Mouse (Mus musculus): ENCODE measurements around the gene Rnf141.

The Rnf141 gene

DNA sequence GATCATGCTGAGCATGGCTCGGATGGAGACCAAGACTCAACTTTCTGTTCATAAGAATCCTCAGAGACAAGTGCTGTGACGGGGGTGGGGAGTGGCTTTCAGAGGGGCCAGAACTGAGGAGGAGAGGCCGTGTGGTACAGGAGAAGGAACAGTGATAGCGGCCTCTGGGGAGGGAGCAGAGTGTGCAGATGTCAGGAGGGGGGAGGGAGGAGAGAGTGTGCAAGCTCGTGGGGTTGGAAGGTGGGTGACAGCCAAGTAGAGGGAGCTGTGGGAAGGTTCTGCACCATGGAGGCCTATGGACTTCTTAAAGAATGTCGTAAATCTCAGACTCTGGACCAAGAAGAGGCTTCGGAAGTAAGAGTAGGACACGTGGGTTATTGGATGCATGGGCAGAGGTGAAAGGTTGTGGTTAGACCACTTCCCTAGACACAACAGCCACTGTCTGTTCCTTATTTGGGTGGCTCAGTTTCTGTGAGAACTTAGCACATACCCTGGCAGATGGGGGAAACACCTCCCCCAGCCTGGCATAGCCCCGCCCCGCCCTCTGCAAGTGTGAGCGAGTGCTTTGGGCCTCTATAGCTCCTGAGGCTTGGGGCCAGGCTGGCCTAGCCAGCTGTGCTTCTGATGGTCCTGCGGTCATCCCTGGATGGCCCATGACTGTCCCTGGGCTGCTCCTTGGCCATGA is 47.7 kb downstream of the Rnf141 start:
- no peak for DNase-seq (ENCODE audit: low read depth, low spot score)

DNA sequence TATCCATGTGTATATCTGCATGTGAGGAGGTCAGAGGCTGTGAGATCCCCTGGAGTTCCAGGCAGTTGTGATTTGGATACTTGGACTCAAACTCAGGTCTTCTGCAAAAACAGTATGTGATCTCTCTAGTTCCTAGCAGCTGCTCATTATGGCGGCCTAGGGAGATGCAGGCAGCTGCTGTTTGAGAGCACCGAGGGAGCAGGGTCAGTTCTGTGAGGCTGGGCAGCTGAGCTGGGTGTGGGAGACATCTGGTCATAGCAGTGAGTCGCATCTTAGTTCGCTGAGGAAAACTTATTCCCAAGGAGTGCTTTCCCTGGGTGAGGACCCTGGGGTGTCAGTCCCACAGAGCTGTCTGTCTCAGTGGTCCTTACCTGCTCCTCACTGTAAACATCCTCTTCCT is 49.5 kb downstream of the Rnf141 start:
- DNase-seq (ENCODE audit: low read depth, low spot score), result no peak

DNA sequence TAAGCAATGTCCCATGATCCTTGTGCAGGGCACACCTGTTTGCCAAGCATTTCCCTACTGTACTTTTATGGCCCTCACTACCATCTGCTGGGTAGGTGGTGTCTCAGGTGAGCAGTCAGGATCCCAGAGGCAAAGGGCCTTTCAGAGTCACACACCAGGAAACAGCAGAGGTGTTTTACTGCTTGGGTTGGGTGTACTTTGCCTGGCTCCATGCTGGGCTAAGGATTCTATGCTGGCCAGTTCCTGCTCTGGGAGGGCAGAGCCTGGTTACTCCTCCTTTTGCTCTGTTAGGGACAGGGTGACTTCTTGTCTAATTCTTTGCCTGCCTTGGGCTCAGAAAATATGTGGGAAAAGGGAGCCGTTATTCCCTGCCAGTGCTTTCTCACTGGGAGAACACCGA is 51.4 kb downstream of the Rnf141 start:
- no peak for DNase-seq (ENCODE audit: low read depth, low spot score)

DNA sequence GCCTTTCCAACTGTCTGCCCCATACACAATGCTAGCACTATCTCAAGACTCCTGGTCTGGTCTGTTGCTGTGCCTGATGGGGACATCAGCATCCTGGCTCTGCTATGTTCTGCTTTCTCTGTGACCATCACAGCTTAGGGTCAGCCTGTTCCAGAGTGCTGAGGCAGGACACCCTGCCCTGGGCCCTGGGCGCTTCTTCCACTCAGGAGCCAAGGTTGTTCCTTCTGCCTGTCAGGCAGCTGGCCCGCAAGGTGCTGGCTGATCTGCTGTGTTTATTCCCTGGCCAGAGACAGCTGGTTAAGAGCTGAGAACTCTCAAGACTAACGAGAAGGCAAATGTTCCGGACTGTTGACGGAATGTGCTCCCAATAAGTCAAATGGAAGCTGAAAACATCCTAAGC is 52.1 kb downstream of the Rnf141 start:
- no peak for DNase-seq (ENCODE audit: low read depth, low spot score)

DNA sequence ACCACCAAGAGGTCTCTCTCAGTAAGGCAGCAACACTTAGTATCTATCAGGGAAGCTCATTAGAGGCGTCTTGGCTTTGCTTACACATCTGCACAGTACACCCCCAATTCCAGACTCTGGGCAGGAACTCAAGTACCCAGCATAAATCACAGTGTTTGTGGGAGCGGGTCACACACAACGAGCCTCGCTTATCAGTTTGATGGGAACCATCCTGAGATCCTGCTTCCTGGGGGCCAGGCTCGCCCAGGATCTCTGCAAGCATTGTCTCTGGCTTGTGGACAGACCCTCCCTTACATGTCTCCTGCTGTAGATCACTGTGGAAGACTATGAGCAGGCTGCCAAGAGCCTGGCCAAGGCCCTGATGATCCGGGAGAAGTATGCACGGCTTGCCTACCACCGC is 53.4 kb downstream of the Rnf141 start:
- DNase-seq (ENCODE audit: low read depth, low spot score), result no peak

DNA sequence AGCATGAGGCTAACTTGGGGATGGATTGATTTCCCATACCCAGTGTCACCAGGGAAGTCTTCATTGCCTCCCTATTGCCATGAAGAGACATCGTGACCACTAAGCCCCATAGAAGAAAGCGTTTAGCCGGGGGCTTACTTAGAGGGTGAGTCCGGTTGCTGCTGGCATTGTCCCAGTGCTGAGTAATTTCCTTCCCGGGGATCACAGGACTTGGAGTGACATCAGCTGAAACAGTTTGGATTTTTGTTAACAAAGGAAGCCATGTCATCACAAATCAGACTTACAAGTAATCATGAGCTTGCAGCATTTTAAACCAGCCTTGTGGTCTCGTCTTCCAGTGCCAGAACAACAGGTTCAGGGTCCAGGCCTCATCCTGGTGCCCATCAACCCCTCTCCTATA is 56.9 kb downstream of the Rnf141 start:
- DNase-seq (ENCODE audit: low read depth, low spot score), result no peak

DNA sequence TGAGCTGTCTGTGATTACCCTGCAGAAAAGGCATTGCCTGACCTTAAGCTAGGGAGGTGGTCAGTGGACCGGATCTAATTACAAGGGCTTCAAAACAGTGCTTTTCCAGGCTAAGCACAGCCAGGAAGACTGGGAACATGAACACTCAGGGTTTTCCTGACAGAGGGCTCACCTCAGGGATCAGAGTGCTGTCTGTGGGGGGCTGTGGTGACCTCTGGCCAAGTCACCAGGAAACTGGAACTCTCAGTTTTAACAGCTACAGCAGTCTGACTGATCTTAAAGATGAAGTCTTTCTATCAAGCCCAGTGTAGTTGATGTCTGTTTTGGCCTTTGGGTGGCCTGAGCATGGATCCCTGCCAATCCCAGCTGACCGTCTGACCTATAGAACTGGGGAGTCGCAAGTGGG is 58.5 kb downstream of the Rnf141 start:
- DNase-seq (ENCODE audit: low read depth, low spot score), result no peak

DNA sequence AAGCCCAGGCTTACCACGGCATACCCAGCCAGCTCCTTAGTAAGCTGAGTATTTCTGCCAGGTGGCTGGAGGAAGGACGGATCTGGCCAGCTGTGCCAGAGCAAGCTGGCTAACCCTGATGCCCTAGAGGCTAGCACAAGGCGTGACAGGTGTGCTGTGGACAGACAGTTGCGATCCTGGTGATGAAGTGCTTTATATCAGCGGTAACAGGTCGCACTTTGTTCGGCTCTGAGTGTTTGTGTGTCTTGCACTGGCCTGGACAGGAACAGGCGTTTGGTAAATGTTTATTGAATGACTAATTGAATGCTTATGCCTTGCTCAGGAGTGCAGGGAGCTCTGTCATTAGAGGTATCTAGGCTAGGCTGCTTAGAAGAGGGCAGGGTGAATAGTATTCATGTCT is 59.3 kb downstream of the Rnf141 start:
- no peak for DNase-seq (ENCODE audit: low read depth, low spot score)

DNA sequence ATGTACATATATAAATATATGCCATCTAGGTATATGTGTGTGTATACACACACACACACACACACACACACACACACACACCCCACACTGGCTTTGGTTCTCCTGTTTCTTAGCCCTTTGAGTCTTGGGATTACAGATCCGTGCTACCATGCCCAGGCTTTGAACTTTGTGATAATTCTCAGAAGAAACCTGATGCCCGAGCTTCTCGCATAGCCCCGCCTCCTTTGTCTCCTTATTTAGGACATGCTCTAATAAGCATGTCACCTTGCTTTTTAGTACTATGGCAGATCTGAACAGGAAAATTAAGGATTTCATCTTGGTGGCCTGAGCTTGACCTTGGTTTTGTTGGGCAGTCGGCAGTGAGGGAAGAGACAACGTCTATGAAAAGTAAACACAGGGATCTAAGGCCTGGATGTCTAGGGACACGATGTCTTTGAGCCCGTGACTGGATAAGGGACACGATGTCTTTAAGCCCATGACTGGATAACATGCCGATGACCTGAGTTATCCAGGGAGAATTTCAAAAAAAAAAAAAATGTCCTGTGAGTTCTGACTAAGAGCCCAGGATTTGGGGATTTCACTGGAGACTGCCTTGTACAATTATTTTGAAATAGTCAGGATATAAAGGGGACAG is 61.3 kb downstream of the Rnf141 start:
- DNase-seq (ENCODE audit: low read depth, low spot score), result no peak

DNA sequence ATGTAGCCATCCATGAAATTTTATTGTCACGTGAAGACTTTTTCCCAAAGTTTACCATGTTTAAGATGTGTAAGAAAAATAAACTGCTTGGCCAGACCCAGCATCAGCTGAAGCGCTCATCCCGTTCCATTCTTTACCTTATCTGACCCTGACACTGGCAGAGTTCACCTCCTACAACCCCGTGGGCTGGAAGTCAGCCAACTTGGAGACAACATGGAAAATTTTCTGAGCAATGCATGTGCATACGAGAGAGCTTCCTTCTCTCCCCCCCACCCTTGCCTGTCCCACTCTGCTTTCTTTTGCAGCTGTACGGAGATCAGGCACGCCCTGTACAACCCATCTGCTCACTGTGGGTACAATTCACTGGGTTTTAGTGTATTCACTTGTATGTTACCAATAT is 62.1 kb downstream of the Rnf141 start:
- DNase-seq (ENCODE audit: low read depth, low spot score), result no peak

DNA sequence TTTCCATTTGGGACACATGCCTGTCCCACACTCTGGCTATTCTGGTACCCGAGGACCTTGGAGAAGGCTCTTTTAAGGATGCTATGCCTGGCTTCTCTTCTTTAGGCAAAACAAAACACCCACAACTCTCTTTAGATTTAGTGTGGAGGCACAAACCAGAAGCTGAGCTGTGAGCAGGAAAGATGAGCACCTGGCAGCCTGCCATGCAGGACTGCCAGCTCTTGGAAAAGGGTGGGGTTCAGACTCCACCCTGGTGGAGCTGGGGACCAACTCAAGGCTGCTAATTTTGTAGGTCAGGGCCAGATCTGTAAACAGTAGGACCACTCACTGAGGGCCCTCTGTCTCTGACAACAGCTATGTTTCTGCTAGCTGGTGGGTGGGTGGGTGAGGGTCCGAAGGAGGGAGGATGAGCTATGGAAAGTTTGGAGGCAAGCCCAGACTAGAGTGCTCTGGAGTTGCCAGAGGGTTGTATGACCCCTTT is 63.0 kb downstream of the Rnf141 start:
- DNase-seq (ENCODE audit: low read depth, low spot score), result no peak

DNA sequence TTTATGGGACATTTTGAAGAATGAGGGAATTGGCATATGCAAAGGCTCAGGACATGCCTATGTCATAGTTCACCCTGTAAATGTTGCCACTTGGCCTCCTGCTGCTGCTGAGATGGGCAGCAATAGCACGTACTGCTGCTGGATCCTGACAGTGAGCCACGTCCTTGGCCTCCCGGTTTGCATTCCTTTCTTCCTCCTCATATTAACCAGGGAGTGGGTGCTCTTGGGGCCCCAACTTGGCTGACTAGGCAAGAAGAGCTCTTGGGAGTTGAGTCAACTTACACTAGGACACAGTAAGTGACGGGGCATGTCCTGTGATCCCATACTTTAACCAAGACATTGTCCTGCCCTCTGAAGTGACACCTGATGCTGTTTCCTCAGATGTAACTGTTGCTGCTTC is 63.7 kb downstream of the Rnf141 start:
- no peak for DNase-seq (ENCODE audit: low read depth, low spot score)

DNA sequence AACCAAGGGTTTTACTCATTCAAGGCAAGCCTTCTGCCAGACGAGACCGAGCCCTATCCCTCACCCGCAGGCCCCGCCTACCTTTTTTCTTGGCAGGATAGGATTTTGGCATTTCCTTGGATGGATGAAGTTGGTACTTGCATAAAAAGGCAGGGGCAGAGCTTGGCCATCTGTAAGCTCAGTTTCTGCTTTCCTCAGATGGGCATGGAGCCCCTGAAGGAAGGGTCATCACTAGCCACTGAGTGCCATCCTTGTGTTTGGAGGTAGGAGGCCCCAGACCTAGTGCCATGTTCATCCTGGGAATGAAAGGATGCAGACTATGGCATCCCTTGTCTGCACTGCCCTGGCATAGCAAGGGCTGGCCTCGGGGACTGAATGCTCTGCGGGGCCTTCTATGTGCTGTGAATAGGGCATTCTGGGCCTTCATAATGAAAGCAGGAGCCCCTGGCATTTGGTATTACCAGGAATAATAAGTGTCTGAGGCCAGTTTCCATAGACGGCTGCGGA is 64.6 kb downstream of the Rnf141 start:
- no peak for DNase-seq (ENCODE audit: low read depth, low spot score)

DNA sequence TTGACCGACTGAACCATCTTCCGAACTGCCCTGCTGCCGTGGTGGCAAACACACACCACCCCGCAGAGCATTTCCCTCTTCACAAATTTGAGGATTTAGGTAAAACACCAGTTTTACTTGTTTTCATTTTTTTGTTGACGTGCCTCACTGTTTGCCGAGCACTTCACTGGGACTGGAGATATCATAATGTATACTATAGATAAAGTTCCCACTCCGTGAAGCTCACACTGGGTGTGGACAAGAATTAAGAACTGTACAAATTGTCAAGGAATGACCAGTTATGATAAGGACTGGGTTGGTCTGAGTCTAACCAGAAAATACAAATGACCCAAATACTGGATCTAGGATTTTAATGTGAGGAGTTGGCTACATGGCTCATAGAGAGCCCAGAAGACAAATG is 65.3 kb downstream of the Rnf141 start:
- DNase-seq (ENCODE audit: low read depth, low spot score), result no peak

DNA sequence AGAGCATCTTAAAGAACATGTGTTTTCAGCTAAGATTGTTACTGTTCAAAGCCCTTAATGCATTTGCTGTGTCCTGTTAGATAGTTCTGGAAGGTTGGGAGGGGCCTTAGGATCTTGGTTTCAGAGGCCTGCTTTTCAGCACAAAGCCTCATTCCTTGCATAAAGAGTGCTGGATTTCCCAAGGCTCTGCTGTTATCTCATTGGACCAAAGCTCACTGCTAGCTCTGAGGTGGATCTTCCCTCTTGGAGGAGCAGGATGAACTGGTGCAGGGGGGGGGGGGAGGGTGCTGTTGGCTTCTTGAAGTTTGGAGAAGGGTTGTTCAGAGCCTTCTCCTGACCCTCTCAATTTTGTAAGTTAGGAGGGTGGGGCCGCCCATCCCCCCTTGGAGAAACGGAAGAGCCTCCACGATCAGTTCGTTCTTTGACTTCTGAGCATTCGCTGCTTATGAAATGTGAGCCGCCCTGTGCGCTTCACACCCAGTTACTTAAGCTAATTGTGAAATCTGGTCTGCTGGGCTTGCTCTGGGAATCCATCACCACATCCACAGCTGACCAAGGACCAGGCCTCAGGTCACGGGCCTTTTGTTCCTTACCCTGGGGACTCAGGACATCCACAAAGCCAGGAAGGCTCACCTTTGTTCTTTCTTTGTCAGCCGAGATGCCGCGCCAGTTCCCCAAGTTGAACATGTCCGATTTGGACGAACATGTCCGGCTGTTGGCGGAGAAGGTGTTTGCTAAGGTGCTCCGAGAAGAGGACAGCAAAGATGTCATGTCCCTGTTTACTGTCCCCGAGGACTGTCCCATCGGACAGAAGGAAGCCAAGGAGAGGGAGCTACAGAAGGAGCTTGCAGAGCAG is 66.9 kb downstream of the Rnf141 start:
- no peak for DNase-seq (ENCODE audit: low read depth, low spot score)

DNA sequence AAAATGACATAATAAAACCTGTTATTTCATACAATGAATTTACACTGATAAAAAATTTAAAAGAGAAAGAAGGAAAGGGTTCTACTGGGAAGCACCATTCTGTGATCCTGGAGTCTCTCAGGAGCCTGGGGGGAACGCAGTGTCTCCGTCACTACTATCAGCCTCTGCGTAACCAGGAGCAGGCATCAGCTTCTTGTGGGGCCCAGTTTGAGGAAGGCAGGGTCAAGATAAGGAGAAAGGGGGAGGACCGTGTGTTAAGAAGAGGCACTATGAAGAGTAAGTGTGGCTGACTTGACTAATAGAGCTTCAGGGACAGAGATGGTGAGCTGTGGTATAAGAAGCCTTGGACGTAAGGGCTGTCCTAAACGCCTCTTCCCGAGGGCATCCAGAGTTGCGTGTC is 69.6 kb downstream of the Rnf141 start:
- DNase-seq (ENCODE audit: low read depth, low spot score), result no peak

DNA sequence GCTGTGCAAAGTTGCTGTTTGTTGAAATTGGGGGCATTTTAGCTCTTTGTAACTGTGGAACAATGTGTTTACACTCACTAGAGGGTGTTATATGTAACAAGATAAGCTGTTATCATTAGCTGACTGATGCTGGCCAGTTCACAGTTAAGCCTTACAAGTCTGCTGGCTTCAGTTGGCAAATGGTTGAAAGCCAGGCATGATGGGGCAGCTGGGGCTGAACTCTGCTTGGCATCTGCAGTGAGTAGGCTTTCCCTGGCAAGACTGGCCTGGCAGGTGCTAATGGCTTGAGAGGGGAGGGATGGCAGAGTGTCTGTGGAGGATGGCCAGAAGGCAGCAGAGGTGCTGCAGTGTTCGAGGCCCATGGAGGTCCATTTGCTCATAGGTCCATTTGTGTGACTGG is 70.2 kb downstream of the Rnf141 start:
- DNase-seq (ENCODE audit: low read depth, low spot score), result no peak

DNA sequence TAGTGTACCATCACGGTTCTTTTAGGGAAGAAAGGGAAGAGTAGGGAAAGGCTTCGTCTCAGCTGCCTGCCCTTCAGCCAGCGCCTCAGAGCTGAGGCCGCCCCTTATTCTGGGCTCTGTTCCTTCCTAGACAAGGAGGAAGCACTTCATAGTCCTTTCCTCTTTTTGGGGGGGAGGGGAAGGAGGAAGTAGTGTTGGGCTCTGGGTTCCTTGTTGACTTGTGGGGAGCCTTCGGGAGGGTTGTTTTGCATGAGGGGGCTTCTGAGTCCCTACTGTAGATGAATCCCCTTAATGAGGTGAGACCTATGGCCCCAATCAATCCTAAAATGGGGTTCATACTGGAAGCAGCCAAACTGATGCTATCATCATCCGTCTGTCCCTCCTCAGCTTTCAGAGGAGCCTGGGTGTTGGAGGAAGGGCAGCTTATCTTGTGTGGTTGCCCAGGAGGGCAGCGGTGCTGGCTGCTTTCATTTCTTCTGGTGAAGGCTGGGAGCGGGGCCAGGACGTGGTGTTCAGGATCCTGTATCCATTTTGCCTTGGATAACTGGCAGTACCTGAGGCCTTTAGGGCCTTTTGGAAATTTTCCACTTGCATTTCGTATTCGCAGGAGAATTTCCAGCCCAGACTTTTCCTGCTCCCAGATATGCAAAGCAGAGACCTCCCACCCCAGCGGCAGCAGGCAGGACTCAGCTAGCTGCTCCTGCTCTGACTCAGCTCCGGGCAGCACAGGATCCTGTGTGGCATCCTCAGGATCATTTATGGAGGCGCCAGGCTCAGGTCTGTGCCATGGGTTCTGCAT is 70.9 kb downstream of the Rnf141 start:
- no peak for DNase-seq (ENCODE audit: low read depth, low spot score)

DNA sequence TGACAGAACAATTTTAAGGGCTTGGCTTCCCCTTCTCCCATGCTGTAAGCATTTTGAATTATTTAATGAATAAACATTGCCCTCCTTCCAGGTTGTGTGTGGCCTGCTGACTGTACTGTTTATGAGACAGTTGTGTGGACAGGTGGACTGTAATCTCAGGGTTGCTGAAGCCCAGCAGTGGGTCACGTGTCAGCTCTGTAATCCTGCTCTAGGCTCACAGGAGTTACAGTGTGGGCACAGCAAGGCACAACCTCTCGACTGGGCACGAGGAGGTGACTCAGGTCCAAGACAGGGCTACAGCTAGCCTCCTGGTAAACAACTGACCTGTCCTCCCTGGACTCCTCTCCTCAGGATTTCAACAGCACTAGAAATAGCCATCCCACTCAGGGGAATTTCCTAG is 71.9 kb downstream of the Rnf141 start:
- no peak for DNase-seq (ENCODE audit: low read depth, low spot score)

DNA sequence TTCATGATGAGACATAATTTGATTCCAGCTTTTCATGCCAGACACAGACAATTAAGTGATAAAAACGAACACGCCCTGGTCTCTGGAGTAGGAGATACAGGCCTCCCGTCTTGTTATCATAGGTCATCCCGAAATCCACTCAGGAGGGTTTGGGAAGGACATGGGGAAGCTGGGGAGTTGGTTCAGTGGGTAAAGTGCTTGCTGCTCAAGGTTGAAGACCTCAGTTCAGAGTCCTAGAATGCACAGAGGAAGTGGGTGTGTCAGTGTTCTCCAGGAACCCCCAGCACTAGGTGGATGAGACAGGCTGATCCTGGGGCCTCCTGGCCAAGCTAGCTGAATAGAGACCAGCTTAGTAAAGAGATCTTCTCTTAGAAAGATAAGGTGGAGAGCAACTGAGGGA is 73.3 kb downstream of the Rnf141 start:
- no peak for DNase-seq (ENCODE audit: low read depth, low spot score)

DNA sequence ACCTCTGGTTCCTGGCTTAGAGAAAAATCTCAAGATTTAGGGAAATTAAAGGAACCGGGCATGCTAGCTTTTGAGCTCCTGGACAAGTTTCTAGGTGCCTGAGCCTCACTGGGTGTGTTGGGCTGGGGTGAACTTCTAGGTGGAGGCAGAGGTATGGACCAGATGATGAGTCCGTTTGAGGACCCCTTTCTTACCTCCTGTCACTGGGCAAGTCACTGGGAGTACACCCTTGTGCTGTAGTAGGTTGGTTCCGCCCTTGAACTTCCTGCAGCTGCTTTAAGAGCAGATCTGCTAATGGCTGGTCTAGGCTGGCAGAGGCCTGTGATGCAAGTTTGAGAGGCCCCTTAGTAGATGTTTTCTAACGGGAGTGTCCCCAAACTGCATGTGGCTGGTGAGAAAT is 75.2 kb downstream of the Rnf141 start:
- no peak for DNase-seq (ENCODE audit: low read depth, low spot score)
